Mouse (Mus musculus) hindbrain, postnatal 0 days (tissue): Measurements from ENCODE around the gene Ldhc. TPM values are rescaled to one million over a fixed set of nuclear protein-coding genes. Genes with fewer than 3 reads are reported as not detected.

Source experiments
- ATAC-seq: fragments of 200-750 bp; cut with Nextera tagmentation; 2 replicates; pipeline ENCODE4 v1.8.0; 2017; ENCODE audit warnings: mild to moderate bottlenecking, moderate TSS enrichment, moderate library complexity
- DNase-seq: peaks from one replicate; pipeline ENCODE4 v3.0.0-alpha.2; 2015; ENCODE audit warnings: low spot score
- H3K27ac ChIP-seq: fragments of 300-500 bp; sonication (generic); 2 replicates; pipeline ENCODE4 v1.5.1; 2014; ENCODE audit warnings: mild to moderate bottlenecking
- H3K27me3 ChIP-seq: fragments of 300-500 bp; sonication (generic); 2 replicates; pipeline ENCODE4 v1.6.1; 2014; ENCODE audit warnings: low read length, mixed read lengths; ENCODE audit not compliant: insufficient read depth
- H3K36me3 ChIP-seq: fragments of 300-500 bp; sonication (generic); 2 replicates; pipeline ENCODE4 v1.6.1; 2014; ENCODE audit warnings: low read length, mixed read lengths; ENCODE audit not compliant: insufficient read depth
- H3K4me1 ChIP-seq: fragments of 300-500 bp; sonication (generic); 2 replicates; pipeline ENCODE4 v1.6.1; 2014; ENCODE audit warnings: antibody characterized with exemption, low read length, mixed read lengths; ENCODE audit not compliant: insufficient read depth
- H3K4me2 ChIP-seq: fragments of 300-500 bp; sonication (generic); 2 replicates; pipeline ENCODE4 v1.6.1; 2014; ENCODE audit warnings: low read depth, mild to moderate bottlenecking, low read length, moderate library complexity, mixed read lengths
- H3K4me3 ChIP-seq: fragments of 300-500 bp; sonication (generic); 2 replicates; pipeline ENCODE4 v1.5.1; 2014; ENCODE audit warnings: low read length
- H3K9ac ChIP-seq: fragments of 300-500 bp; sonication (generic); replicated peaks from 2 replicates; pipeline ENCODE4 v1.6.1; 2014; ENCODE audit warnings: mild to moderate bottlenecking, low read length, moderate library complexity, mixed read lengths
- H3K9me3 ChIP-seq: fragments of 300-500 bp; sonication (generic); 2 replicates; pipeline ENCODE4 v1.6.1; 2016; ENCODE audit warnings: low read length, mixed read lengths
- CTCF ChIP-seq: IDR thresholded peaks from 2 replicates; pipeline ENCODE4 v1.5.1; 2016; ENCODE audit warnings: antibody characterized with exemption, control low read depth, low read depth
- WGBS: fragments of 180-500 bp; shearing (Covaris S2); extraction: QIAGEN DNeasy Blood & Tissue Kit; methylation state at CpG from one replicate; pipeline ENCODE4 v1.1.7; 2014; 5-methylcytosine and 5-hydroxymethylcytosine counted together
- polyA plus RNA-seq: library from polyadenylated mRNA; unstranded; fragments of >200 nt; fragmentation: Nextera tagmentation; extraction: Ambion mirVana; gene quantifications from 2 replicates; pipeline ENCODE4 v1.2.1, GENCODE M21; 2015
- total RNA-seq: library from RNA; depleted of rRNA; stranded (reverse); fragments of >200 nt; gene quantifications from 2 replicates; pipeline ENCODE4 v1.2.3, GENCODE M21; 2014

Gene Ldhc
- total and polyA plus RNA-seq, 2 experiments from 2014 or later = 0.26 TPM; not detected in 1

- WGBS = 86% methylated on average over 5 of the region's 5 CpGs
- TF ChIP-seq CTCF = no peak
- Histone ChIP-seq H3K4me3 (no peak overlapping the region), H3K9ac (no peak overlapping the region), H3K27ac (no peak overlapping the region), H3K36me3 (no peaks in the 10 kb centered on the region), H3K27me3 (no peaks in the 10 kb centered on the region), H3K9me3 (no peaks in the 10 kb centered on the region), H3K4me2 (no peak overlapping the region), H3K4me1 (peaks cover 12% of the 10 kb centered on the region)
- no peak for ATAC-seq
- no peak for DNase-seq
These were observed 24.6 kb upstream of the Ldhc start for GRCm38 (mm10) chr7:46836357-46836756.

- Histone ChIP-seq H3K9ac (no peak overlapping the region), H3K4me2 (no peak overlapping the region), H3K9me3 (no peaks in the 10 kb centered on the region), H3K4me1 (peaks cover 12% of the 10 kb centered on the region), H3K36me3 (no peaks in the 10 kb centered on the region), H3K27me3 (no peaks in the 10 kb centered on the region), H3K27ac (peak overlapping the region; percentile 77; the same call in 1 of the 2 replicates), H3K4me3 (no peak overlapping the region)
- TF ChIP-seq CTCF = no peak
- DNase-seq (no peak), ATAC-seq (no peak)
- WGBS = 37% methylated on average over 5 of the region's 5 CpGs
These were observed 23.9 kb upstream of the Ldhc start for GRCm38 (mm10) chr7:46837073-46837472.

- H3K4me3 ChIP-seq = no peak overlapping the region
- H3K4me2 ChIP-seq = peak overlapping the region; percentile 35; the same call in 1 of the 2 replicates
- no peak overlapping the region for H3K9ac ChIP-seq
- no peaks in the 10 kb centered on the region for H3K36me3 ChIP-seq
- 4% methylated on average over 8 of the region's 9 CpGs for WGBS
- H3K27ac ChIP-seq = peak overlapping the region; percentile 77
- no peaks in the 10 kb centered on the region for H3K9me3 ChIP-seq
- ATAC-seq = peak; percentile 73
- no peak for TF ChIP-seq CTCF
- DNase-seq = peak; percentile 76
- H3K27me3 ChIP-seq = no peaks in the 10 kb centered on the region
- peaks cover 12% of the 10 kb centered on the region for H3K4me1 ChIP-seq
These were observed 22.8 kb upstream of the Ldhc start for GRCm38 (mm10) chr7:46838104-46838671.

- TF ChIP-seq CTCF = no peak
- Histone ChIP-seq H3K4me2 (peak overlapping the region; percentile 35), H3K9me3 (no peaks in the 10 kb centered on the region), H3K27me3 (no peaks in the 10 kb centered on the region), H3K9ac (0 out of 2 replicates have a peak overlapping the region, but pooled peaks have one; percentile 18), H3K36me3 (no peaks in the 10 kb centered on the region), H3K4me3 (no peak overlapping the region), H3K27ac (peak overlapping the region; percentile 77), H3K4me1 (peaks cover 12% of the 10 kb centered on the region)
- WGBS = 7% methylated on average over 8 of the region's 8 CpGs
- ATAC-seq (peak; percentile 89), DNase-seq (peak; percentile 91)
These were observed 22.1 kb upstream of the Ldhc start for GRCm38 (mm10) chr7:46838891-46839302.

GRCm38 (mm10) chr7:46839446-46839845 lies 21.6 kb upstream of the Ldhc start:
- Histone ChIP-seq H3K4me1 (peaks cover 12% of the 10 kb centered on the region), H3K4me2 (peak overlapping the region; percentile 35; the same call in 1 of the 2 replicates), H3K9me3 (no peaks in the 10 kb centered on the region), H3K36me3 (no peaks in the 10 kb centered on the region), H3K9ac (0 out of 2 replicates have a peak overlapping the region, but pooled peaks have one; percentile 18), H3K27me3 (no peaks in the 10 kb centered on the region), H3K27ac (peak overlapping the region; percentile 77), H3K4me3 (no peak overlapping the region)
- WGBS = 39% methylated on average over 7 of the region's 7 CpGs
- TF ChIP-seq CTCF = no peak
- ATAC-seq (peak; percentile 3; the same call in 1 of the 2 replicates), DNase-seq (no peak)

GRCm38 (mm10) chr7:46839861-46840260 lies 21.1 kb upstream of the Ldhc start:
- TF ChIP-seq CTCF = no peak
- H3K4me2 ChIP-seq = no peak overlapping the region
- H3K27me3 ChIP-seq = no peaks in the 10 kb centered on the region
- WGBS = 86% methylated on average over 5 of the region's 5 CpGs
- H3K9ac ChIP-seq = no peak overlapping the region
- no peak for DNase-seq
- H3K9me3 ChIP-seq = no peaks in the 10 kb centered on the region
- peak overlapping the region; percentile 77; the same call in 1 of the 2 replicates for H3K27ac ChIP-seq
- ATAC-seq = no peak
- peaks cover 13% of the 10 kb centered on the region for H3K4me1 ChIP-seq
- no peaks in the 10 kb centered on the region for H3K36me3 ChIP-seq
- no peak overlapping the region for H3K4me3 ChIP-seq

- Histone ChIP-seq H3K27me3 (no peaks in the 10 kb centered on the region), H3K9me3 (no peaks in the 10 kb centered on the region), H3K36me3 (no peaks in the 10 kb centered on the region), H3K4me2 (no peak overlapping the region), H3K4me3 (no peak overlapping the region), H3K4me1 (peaks cover 17% of the 10 kb centered on the region), H3K27ac (no peak overlapping the region), H3K9ac (no peak overlapping the region)
- DNase-seq (no peak), ATAC-seq (no peak)
- TF ChIP-seq CTCF = no peak
- 49% methylated on average over 4 of the region's 4 CpGs for WGBS
These were observed 20.7 kb upstream of the Ldhc start for GRCm38 (mm10) chr7:46840326-46840725.
